Comparison of ENCODE assay signal across 9 mouse cellular contexts in the genomic region with DNA sequence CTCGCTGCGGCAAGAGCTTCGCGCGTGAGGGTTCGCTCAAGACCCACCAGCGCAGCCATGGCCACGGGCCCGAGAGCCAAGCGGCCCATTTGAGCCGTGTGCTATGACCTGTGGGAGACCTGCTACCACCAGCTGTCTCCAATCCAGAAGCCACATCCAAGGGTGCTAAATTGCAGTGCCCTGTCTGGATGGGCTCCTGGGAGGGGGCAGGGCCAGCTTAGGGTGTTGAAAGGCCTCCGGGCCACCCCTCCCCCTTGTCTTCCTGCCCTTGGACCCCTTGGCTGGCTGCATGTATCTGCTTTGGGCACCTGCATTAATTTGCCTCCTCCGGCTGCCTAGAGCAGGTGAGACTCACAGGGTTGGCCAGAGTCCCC. TPM values are rescaled to one million over a fixed set of nuclear protein-coding genes. Genes with fewer than 3 reads are reported as not detected.
DNase-seq lines count a peak whose midpoint lies in the region; ATAC-seq lines count a peak whose summit lies in the region.
"Had no signal": no experiment of that assay in that cellular context is flagged by ENCODE, and none has a peak within 500 bp of the region (broad histone marks: within the 10 kb centered on the region; RNA-seq: fewer than 3 reads in every experiment).

No protein-coding gene starts in this region.

- H3K9ac ChIP-seq in heart, embryonic 13.5 days, result peak overlapping the region; percentile 74
- H3K9ac ChIP-seq in embryonic facial prominence, embryonic 15.5 days, result peak overlapping the region; percentile 39
- peak overlapping the region; percentile 56 for H3K9ac ChIP-seq in midbrain, embryonic 15.5 days

- DNase-seq in heart, postnatal 36 days, result no peak
- peak; percentile 79 for DNase-seq in kidney, adult 9 months
- DNase-seq in T-cell, adult 2 months (ENCODE audit: low spot score), result no peak
- DNase-seq in layer of hippocampus, adult 18-20 months (ENCODE audit: low spot score in 2 of 2), result no peak
- DNase-seq: lung, adult 18-20 months had no signal

- peaks cover 28% of the 10 kb centered on the region for H3K4me1 ChIP-seq in heart, embryonic 13.5 days
- peaks cover 23% of the 10 kb centered on the region for H3K4me1 ChIP-seq in embryonic facial prominence, embryonic 15.5 days
- peaks cover 26% of the 10 kb centered on the region for H3K4me1 ChIP-seq in midbrain, embryonic 15.5 days

- intact Hi-C loops in heart, postnatal 36 days (cut with DNase I), result no loop called here

- peaks cover 52% of the 10 kb centered on the region for H3K27me3 ChIP-seq in heart, embryonic 13.5 days (replicated peaks)
- peaks cover 45% of the 10 kb centered on the region for H3K27me3 ChIP-seq in embryonic facial prominence, embryonic 15.5 days
- peaks cover 17% of the 10 kb centered on the region for H3K27me3 ChIP-seq in midbrain, embryonic 15.5 days (replicated peaks)

- no peak overlapping the region for H3K27ac ChIP-seq in heart, embryonic 13.5 days (replicated peaks)
- H3K27ac ChIP-seq in embryonic facial prominence, embryonic 15.5 days (replicated peaks), result no peak overlapping the region
- peak overlapping the region; percentile 74 for H3K27ac ChIP-seq in midbrain, embryonic 15.5 days

- peak overlapping the region; percentile 74 for H3K4me2 ChIP-seq in heart, embryonic 13.5 days
- H3K4me2 ChIP-seq in embryonic facial prominence, embryonic 15.5 days (replicated peaks), result peak overlapping the region; percentile 88
- peak overlapping the region; percentile 80 for H3K4me2 ChIP-seq in midbrain, embryonic 15.5 days

- 4% methylated on average over 13 of the region's 13 CpGs for WGBS in heart, embryonic 13.5 days
- WGBS in embryonic facial prominence, embryonic 15.5 days, result 15% methylated on average over 13 of the region's 13 CpGs
- 20% methylated on average over 13 of the region's 13 CpGs for WGBS in midbrain, embryonic 15.5 days

- ATAC-seq in heart, embryonic 13.5 days (ENCODE audit: extremely low read depth, insufficient number of reproducible peaks, low FRiP score, low TSS enrichment), result no peak
- ATAC-seq in embryonic facial prominence, embryonic 15.5 days (ENCODE audit: insufficient number of reproducible peaks, low FRiP score, low TSS enrichment, low read depth), result 0 out of 2 replicates have a peak, but pooled peaks have one; percentile 25
- ATAC-seq in midbrain, embryonic 15.5 days (replicated peaks), result peak; percentile 54
- ATAC-seq in CD4-positive, CD25-positive, alpha-beta regulatory T cell, adult 4 months, result no peak

- no peaks in the 10 kb centered on the region for H3K9me3 ChIP-seq in heart, embryonic 13.5 days
- H3K9me3 ChIP-seq in embryonic facial prominence, embryonic 15.5 days (replicated peaks), result no peaks in the 10 kb centered on the region
- H3K9me3 ChIP-seq in midbrain, embryonic 15.5 days, result no peaks in the 10 kb centered on the region

- H3K4me3 ChIP-seq in heart, embryonic 13.5 days, result peak overlapping the region; percentile 51
- peak overlapping the region; percentile 45 for H3K4me3 ChIP-seq in embryonic facial prominence, embryonic 15.5 days (replicated peaks)
- peak overlapping the region; percentile 53 for H3K4me3 ChIP-seq in midbrain, embryonic 15.5 days

- H3K36me3 ChIP-seq in heart, embryonic 13.5 days, result no peaks in the 10 kb centered on the region
- no peaks in the 10 kb centered on the region for H3K36me3 ChIP-seq in embryonic facial prominence, embryonic 15.5 days
- H3K36me3 ChIP-seq in midbrain, embryonic 15.5 days (replicated peaks), result no peaks in the 10 kb centered on the region

RNA-seq across cellular contexts. Expression of a gene that starts 3.1 kb away (rescaled TPM):
- polyA plus RNA-seq in heart, embryonic 13.5 days (2015; fragmentation: Nextera tagmentation; extraction: Ambion mirVana), result 1.2 TPM in 2 replicates
- total RNA-seq in heart, postnatal 36 days (2021), result under 1 TPM; 0.33 to 0.38 TPM
- polyA plus RNA-seq in embryonic facial prominence, embryonic 15.5 days (2015; fragmentation: Nextera tagmentation; extraction: Ambion mirVana), result 1.3 and 1.5 TPM in 2 replicates
- 20.9 and 23.8 TPM in 2 replicates for polyA plus RNA-seq in midbrain, embryonic 15.5 days (2015; fragmentation: Nextera tagmentation; extraction: Ambion mirVana)
- polyA plus RNA-seq in CD4-positive, CD25-positive, alpha-beta regulatory T cell, adult 4 months (2017; shearing (Covaris generic)), result 1 to 10 TPM; 2.7 to 5.2 TPM
- total RNA-seq in layer of hippocampus, adult 18-20 months (2021), result 10 to 100 TPM; 13.4 to 13.6 TPM

RNA-seq across cellular contexts. Expression of a gene that starts 17.4 kb away (rescaled TPM):
- polyA plus RNA-seq in heart, embryonic 13.5 days (2015; fragmentation: Nextera tagmentation; extraction: Ambion mirVana), result 1.1 and 1.2 TPM in 2 replicates
- 1 to 10 TPM; 6.7 to 6.8 TPM for total RNA-seq in heart, postnatal 36 days (2021)
- 1.1 and 1.4 TPM in 2 replicates for polyA plus RNA-seq in embryonic facial prominence, embryonic 15.5 days (2015; fragmentation: Nextera tagmentation; extraction: Ambion mirVana)
- polyA plus RNA-seq in midbrain, embryonic 15.5 days (2015; fragmentation: Nextera tagmentation; extraction: Ambion mirVana), result 0.52 and 0.86 TPM in 2 replicates
- 100 to 1,000 TPM; 149 to 213 TPM for polyA plus RNA-seq in CD4-positive, CD25-positive, alpha-beta regulatory T cell, adult 4 months (2017; shearing (Covaris generic))
- under 1 TPM; 0.77 to 0.81 TPM for total RNA-seq in layer of hippocampus, adult 18-20 months (2021)

RNA-seq across cellular contexts. Expression of a gene that starts 27.8 kb away (rescaled TPM):
- 4.8 and 5.5 TPM in 2 replicates for polyA plus RNA-seq in heart, embryonic 13.5 days (2015; fragmentation: Nextera tagmentation; extraction: Ambion mirVana)
- total RNA-seq in heart, postnatal 36 days (2021), result 10 to 100 TPM; 10.4 to 10.7 TPM
- 5.9 TPM in 2 replicates for polyA plus RNA-seq in embryonic facial prominence, embryonic 15.5 days (2015; fragmentation: Nextera tagmentation; extraction: Ambion mirVana)
- polyA plus RNA-seq in midbrain, embryonic 15.5 days (2015; fragmentation: Nextera tagmentation; extraction: Ambion mirVana), result 16.3 and 16.8 TPM in 2 replicates
- 10 to 100 TPM in 1 of 2 experiments, 1 to 10 TPM in 1; 5.8 to 10.0 TPM for polyA plus RNA-seq in CD4-positive, CD25-positive, alpha-beta regulatory T cell, adult 4 months (2017; shearing (Covaris generic))
- 1 to 10 TPM; 7.1 to 8.2 TPM for total RNA-seq in layer of hippocampus, adult 18-20 months (2021)

RNA-seq across cellular contexts. Expression of a gene that starts 35.9 kb away (rescaled TPM):
- polyA plus RNA-seq in heart, embryonic 13.5 days (2015; fragmentation: Nextera tagmentation; extraction: Ambion mirVana), result not detected in 2 replicates
- total RNA-seq in heart, postnatal 36 days (2021), result 1 to 10 TPM in 1 of 2 experiments, not detected in 1; 3.7 TPM
- polyA plus RNA-seq in embryonic facial prominence, embryonic 15.5 days (2015; fragmentation: Nextera tagmentation; extraction: Ambion mirVana), result not detected in 2 replicates
- 0.88 TPM in 1 of 2 replicates, not detected in the other for polyA plus RNA-seq in midbrain, embryonic 15.5 days (2015; fragmentation: Nextera tagmentation; extraction: Ambion mirVana)
- not detected for polyA plus RNA-seq in CD4-positive, CD25-positive, alpha-beta regulatory T cell, adult 4 months (2017; shearing (Covaris generic))
- not detected for total RNA-seq in layer of hippocampus, adult 18-20 months (2021)

RNA-seq across cellular contexts. Expression of a gene that starts 36.0 kb away (rescaled TPM):
- polyA plus RNA-seq in heart, embryonic 13.5 days (2015; fragmentation: Nextera tagmentation; extraction: Ambion mirVana), result 22.5 and 24.6 TPM in 2 replicates
- 10 to 100 TPM; 27.3 to 33.7 TPM for total RNA-seq in heart, postnatal 36 days (2021)
- polyA plus RNA-seq in embryonic facial prominence, embryonic 15.5 days (2015; fragmentation: Nextera tagmentation; extraction: Ambion mirVana), result 26.6 and 28.6 TPM in 2 replicates
- 48.9 and 50.4 TPM in 2 replicates for polyA plus RNA-seq in midbrain, embryonic 15.5 days (2015; fragmentation: Nextera tagmentation; extraction: Ambion mirVana)
- polyA plus RNA-seq in CD4-positive, CD25-positive, alpha-beta regulatory T cell, adult 4 months (2017; shearing (Covaris generic)), result 1 to 10 TPM in 1 of 2 experiments, under 1 TPM in 1; 1.00 to 1.9 TPM
- total RNA-seq in layer of hippocampus, adult 18-20 months (2021), result 10 to 100 TPM; 48.0 to 51.0 TPM

Comparison
In these comparisons a context has a peak if more than half of its experiments do, and no peak if none do; other contexts are left out.
1. ATAC-seq: peak in embryonic facial prominence, embryonic 15.5 days (single experiment) and midbrain, embryonic 15.5 days (single experiment); none in heart, embryonic 13.5 days (single experiment) and CD4-positive, CD25-positive, alpha-beta regulatory T cell, adult 4 months (single experiment).
2. RNA of a gene that starts 17.4 kb away (polyA plus RNA-seq): 149 to 213 TPM in CD4-positive, CD25-positive, alpha-beta regulatory T cell, adult 4 months; 1.1 to 1.4 TPM in embryonic facial prominence, embryonic 15.5 days, 1.1 to 1.2 TPM in heart, embryonic 13.5 days and 0.52 to 0.86 TPM in midbrain, embryonic 15.5 days; every median in the first group is over 10 times any median in the second.
3. Peak in every context shown above with its lines, with median percentiles within 50 percentile points of each other: H3K4me2 ChIP-seq, H3K4me3 ChIP-seq and H3K9ac ChIP-seq.